Mouse (Mus musculus) kidney, adult 2 months (tissue): ENCODE results near the gene Ggt7. TPM values are rescaled to one million over a fixed set of nuclear protein-coding genes. Genes with fewer than 3 reads are reported as not detected.
"Not testable (repeated sequence)": the region's sequence is repeated elsewhere in the genome, so short reads cannot be mapped to it uniquely, and the experiment has no call there.

ENCODE experiments used
- DNase-seq: peaks from one replicate; pipeline ENCODE4 v3.0.0; 2021
- H3K27ac ChIP-seq: fragments of 200-500 bp; 2 replicates; pipeline ENCODE4 v1.5.1; 2012; ENCODE audit warnings: low read depth, low read length, control low read depth, inconsistent platforms; ENCODE audit not compliant: insufficient read depth
- H3K27me3 ChIP-seq: fragments of 200-500 bp; replicated peaks from 2 replicates; pipeline ENCODE4 v1.6.1; 2012; ENCODE audit warnings: mild to moderate bottlenecking, moderate library complexity, low read length, inconsistent platforms; ENCODE audit not compliant: control insufficient read depth, insufficient read depth
- H3K36me3 ChIP-seq: fragments of 200-500 bp; 2 replicates; pipeline ENCODE4 v1.6.1; 2012; ENCODE audit warnings: mild to moderate bottlenecking, moderate library complexity, low read length, inconsistent platforms; ENCODE audit not compliant: control insufficient read depth, insufficient read depth
- H3K4me1 ChIP-seq: fragments of 200-500 bp; 2 replicates; pipeline ENCODE4 v1.6.1; 2011; ENCODE audit warnings: low read length; ENCODE audit not compliant: control insufficient read depth, insufficient read depth
- H3K4me3 ChIP-seq: fragments of 200-500 bp; 2 replicates; pipeline ENCODE4 v1.5.1; 2011; ENCODE audit warnings: mild to moderate bottlenecking, low read depth, low read length, control low read depth; ENCODE audit not compliant: insufficient read depth
- CTCF ChIP-seq: fragments of 200-500 bp; conservative IDR thresholded peaks from 2 replicates; pipeline ENCODE4 v1.5.1; 2011; ENCODE audit warnings: low read depth, mild to moderate bottlenecking, control low read depth, low read length, moderate library complexity, mixed read lengths; ENCODE audit not compliant: insufficient read depth, insufficient read length
- POLR2A ChIP-seq: fragments of 200-500 bp; IDR thresholded peaks from one replicate; pipeline ENCODE4 v1.6.1; 2011; ENCODE audit warnings: low read depth, low read length, control low read depth
- WGBS: fragments of 180-500 bp; shearing (Covaris S2); methylation state at CpG from one replicate; pipeline ENCODE4 v1.1.7; 2018; 5-methylcytosine and 5-hydroxymethylcytosine counted together
- polyA plus RNA-seq: library from polyadenylated mRNA; depleted of rRNA; stranded (reverse); fragments of >200 nt; gene quantifications from 2 replicates; pipeline ENCODE4 v1.2.3, GENCODE M21; 2012

Gene Ggt7
- polyA plus RNA-seq, 1 experiment: 2.4 TPM

- Histone ChIP-seq H3K27ac (no peak overlapping the region), H3K36me3 (peaks cover 2% of the 10 kb centered on the region; the same call in 1 of the 2 replicates), H3K27me3 (no peaks in the 10 kb centered on the region), H3K4me3 (no peak overlapping the region), H3K4me1 (peaks cover 5% of the 10 kb centered on the region; the same call in 1 of the 2 replicates)
- no peak for TF ChIP-seq CTCF
- no peak for TF ChIP-seq POLR2A
- WGBS: 61% methylated on average over 1 of the region's 1 CpGs
- peak; percentile 52 for DNase-seq
Measured at GRCm38 (mm10) chr2:155546955-155547354, 28.9 kb upstream of the Ggt7 start.

- no peaks in the 10 kb centered on the region for H3K36me3 ChIP-seq
- TF ChIP-seq CTCF (no peak), POLR2A (no peak)
- H3K27me3 ChIP-seq: no peaks in the 10 kb centered on the region
- 10% methylated on average over 6 of the region's 6 CpGs for WGBS
- peaks cover 8% of the 10 kb centered on the region for H3K4me1 ChIP-seq
- DNase-seq: peak; percentile 73
- H3K27ac ChIP-seq: peak overlapping the region; percentile 82
- no peak overlapping the region for H3K4me3 ChIP-seq
Measured at GRCm38 (mm10) chr2:155540822-155541458, 22.9 kb upstream of the Ggt7 start.

GRCm38 (mm10) chr2:155539696-155540095 is 21.7 kb upstream of the Ggt7 start:
- peak; percentile 79 for DNase-seq
- no peak overlapping the region for H3K4me3 ChIP-seq
- peaks cover 8% of the 10 kb centered on the region for H3K4me1 ChIP-seq
- no peak for TF ChIP-seq POLR2A
- no peak for TF ChIP-seq CTCF
- no peaks in the 10 kb centered on the region for H3K27me3 ChIP-seq
- H3K27ac ChIP-seq: peak overlapping the region; percentile 83; the same call in 1 of the 2 replicates
- no peaks in the 10 kb centered on the region for H3K36me3 ChIP-seq

GRCm38 (mm10) chr2:155538463-155539057 is 20.5 kb upstream of the Ggt7 start:
- H3K36me3 ChIP-seq, H3K4me1 ChIP-seq, DNase-seq, H3K27me3 ChIP-seq: not testable (repeated sequence)
- Histone ChIP-seq H3K27ac (peak overlapping the region; percentile 45; the same call in 1 of the 2 replicates), H3K4me3 (peak overlapping the region; percentile 41; the same call in 1 of the 2 replicates)
- WGBS: 63% methylated on average over 19 of the region's 19 CpGs

GRCm38 (mm10) chr2:155537761-155538462 is 19.9 kb upstream of the Ggt7 start:
- Histone ChIP-seq H3K4me1 (peaks cover 8% of the 10 kb centered on the region), H3K4me3 (no peak overlapping the region), H3K27ac (peak overlapping the region; percentile 38; the same call in 1 of the 2 replicates), H3K36me3 (no peaks in the 10 kb centered on the region), H3K27me3 (no peaks in the 10 kb centered on the region)
- TF ChIP-seq CTCF (no peak), POLR2A (no peak)
- WGBS: 63% methylated on average over 5 of the region's 5 CpGs
- DNase-seq: no peak

- H3K4me1 ChIP-seq: peaks cover 7% of the 10 kb centered on the region
- no peak overlapping the region for H3K4me3 ChIP-seq
- H3K27me3 ChIP-seq: no peaks in the 10 kb centered on the region
- no peak overlapping the region for H3K27ac ChIP-seq
- no peaks in the 10 kb centered on the region for H3K36me3 ChIP-seq
- TF ChIP-seq POLR2A: no peak
- no peak for TF ChIP-seq CTCF
- no peak for DNase-seq
Measured at GRCm38 (mm10) chr2:155536292-155536691, 18.3 kb upstream of the Ggt7 start.

GRCm38 (mm10) chr2:155527367-155527766 is 9.3 kb upstream of the Ggt7 start:
- Histone ChIP-seq H3K4me1 (no peaks in the 10 kb centered on the region), H3K36me3 (peaks cover 2% of the 10 kb centered on the region), H3K27me3 (no peaks in the 10 kb centered on the region), H3K27ac (no peak overlapping the region), H3K4me3 (no peak overlapping the region)
- no peak for DNase-seq
- WGBS: 66% methylated on average over 5 of the region's 5 CpGs
- no peak for TF ChIP-seq CTCF
- no peak for TF ChIP-seq POLR2A
